Mouse (Mus musculus) midbrain, postnatal 0 days (tissue): ENCODE measurements around the gene Smarcad1. TPM values are rescaled to one million over a fixed set of nuclear protein-coding genes. Genes with fewer than 3 reads are reported as not detected.

Experiments used
- ATAC-seq: fragments of 200-750 bp; cut with Nextera tagmentation; 2 replicates; pipeline ENCODE4 v1.8.0; 2017; ENCODE audit warnings: moderate number of reproducible peaks, mild to moderate bottlenecking, moderate TSS enrichment, moderate library complexity; ENCODE audit not compliant: low FRiP score
- DNase-seq: peaks from one replicate; pipeline ENCODE4 v3.0.0-alpha.2; 2015; ENCODE audit warnings: low spot score
- H3K27ac ChIP-seq: fragments of 300-500 bp; sonication (generic); 2 replicates; pipeline ENCODE4 v1.5.1; 2014; ENCODE audit warnings: low read depth, mild to moderate bottlenecking, low read length, mixed read lengths
- H3K27me3 ChIP-seq: fragments of 300-500 bp; sonication (generic); 2 replicates; pipeline ENCODE4 v1.6.1; 2014; ENCODE audit warnings: low read length, control low read depth, mixed read lengths; ENCODE audit not compliant: insufficient read depth
- H3K36me3 ChIP-seq: fragments of 300-500 bp; sonication (generic); 2 replicates; pipeline ENCODE4 v1.6.1; 2014; ENCODE audit warnings: low read length, control low read depth, mixed read lengths; ENCODE audit not compliant: insufficient read depth
- H3K4me1 ChIP-seq: fragments of 300-500 bp; sonication (generic); 2 replicates; pipeline ENCODE4 v1.6.1; 2014; ENCODE audit warnings: mild to moderate bottlenecking, control low read depth, antibody characterized with exemption, low read length, mixed read lengths; ENCODE audit not compliant: insufficient read depth
- H3K4me2 ChIP-seq: fragments of 300-500 bp; sonication (generic); 2 replicates; pipeline ENCODE4 v1.6.1; 2014; ENCODE audit warnings: low read depth, mild to moderate bottlenecking, low read length, mixed read lengths; ENCODE audit not compliant: poor library complexity, severe bottlenecking
- H3K4me3 ChIP-seq: fragments of 300-500 bp; sonication (generic); 2 replicates; pipeline ENCODE4 v1.5.1; 2014; ENCODE audit warnings: low read depth, mild to moderate bottlenecking, low read length, moderate library complexity
- H3K9ac ChIP-seq: fragments of 300-500 bp; sonication (generic); replicated peaks from 2 replicates; pipeline ENCODE4 v1.6.1; 2014; ENCODE audit warnings: mild to moderate bottlenecking, low read length, moderate library complexity, mixed read lengths; ENCODE audit not compliant: poor library complexity, severe bottlenecking
- H3K9me3 ChIP-seq: fragments of 300-500 bp; sonication (generic); 2 replicates; pipeline ENCODE4 v1.6.1; 2016; ENCODE audit warnings: low read length, control low read depth
- CTCF ChIP-seq: IDR thresholded peaks from 2 replicates; pipeline ENCODE4 v1.5.1; 2016; ENCODE audit warnings: antibody characterized with exemption, mild to moderate bottlenecking
- WGBS: fragments of 180-500 bp; shearing (Covaris S2); extraction: QIAGEN DNeasy Blood & Tissue Kit; methylation state at CpG from one replicate; pipeline ENCODE4 v1.1.7; 2014; 5-methylcytosine and 5-hydroxymethylcytosine counted together
- polyA plus RNA-seq: library from polyadenylated mRNA; unstranded; fragments of >200 nt; fragmentation: Nextera tagmentation; extraction: Ambion mirVana; gene quantifications from 2 replicates; pipeline ENCODE4 v1.2.1, GENCODE M21; 2015
- total RNA-seq: library from RNA; depleted of rRNA; stranded (reverse); fragments of >200 nt; gene quantifications from 2 replicates; pipeline ENCODE4 v1.2.3, GENCODE M21; 2014

Gene Smarcad1
- total and polyA plus RNA-seq, 2 experiments from 2014 or later = 39.2 to 47.8 TPM

GRCm38 (mm10) chr6:65024668-65025067 is 17.7 kb upstream of the Smarcad1 start:
- H3K36me3 ChIP-seq = no peaks in the 10 kb centered on the region
- DNase-seq = no peak
- no peaks in the 10 kb centered on the region for H3K9me3 ChIP-seq
- no peak overlapping the region for H3K9ac ChIP-seq
- no peak for ATAC-seq
- no peaks in the 10 kb centered on the region for H3K4me1 ChIP-seq
- no peak overlapping the region for H3K4me3 ChIP-seq
- no peak for TF ChIP-seq CTCF
- 47% methylated on average over 2 of the region's 2 CpGs for WGBS
- no peak overlapping the region for H3K27ac ChIP-seq
- no peaks in the 10 kb centered on the region for H3K27me3 ChIP-seq
- H3K4me2 ChIP-seq = no peak overlapping the region

GRCm38 (mm10) chr6:65025130-65025529 is 17.3 kb upstream of the Smarcad1 start:
- no peak overlapping the region for H3K27ac ChIP-seq
- 98% methylated on average over 4 of the region's 4 CpGs for WGBS

GRCm38 (mm10) chr6:65034661-65035060 is 7.7 kb upstream of the Smarcad1 start:
- no peak for DNase-seq
- H3K4me2 ChIP-seq = no peak overlapping the region
- no peak overlapping the region for H3K9ac ChIP-seq
- no peaks in the 10 kb centered on the region for H3K27me3 ChIP-seq
- no peak for ATAC-seq
- no peaks in the 10 kb centered on the region for H3K36me3 ChIP-seq
- no peaks in the 10 kb centered on the region for H3K9me3 ChIP-seq
- TF ChIP-seq CTCF = no peak
- H3K4me3 ChIP-seq = no peak overlapping the region
- WGBS = 91% methylated on average over 2 of the region's 2 CpGs
- H3K4me1 ChIP-seq = no peaks in the 10 kb centered on the region
- H3K27ac ChIP-seq = no peak overlapping the region

More at GRCm38 (mm10) chr6:65025130-65025529, 17.3 kb upstream of the Smarcad1 start:
- no peak overlapping the region for H3K4me2 ChIP-seq
- no peaks in the 10 kb centered on the region for H3K9me3 ChIP-seq
- no peaks in the 10 kb centered on the region for H3K36me3 ChIP-seq
- no peak for TF ChIP-seq CTCF
- H3K27me3 ChIP-seq = no peaks in the 10 kb centered on the region
- DNase-seq = no peak
- ATAC-seq = no peak
- H3K9ac ChIP-seq = no peak overlapping the region
- H3K4me1 ChIP-seq = no peaks in the 10 kb centered on the region
- no peak overlapping the region for H3K4me3 ChIP-seq

- no peak overlapping the region for H3K27ac ChIP-seq
- no peaks in the 10 kb centered on the region for H3K36me3 ChIP-seq
- H3K4me3 ChIP-seq = no peak overlapping the region
- H3K4me1 ChIP-seq = no peaks in the 10 kb centered on the region
- H3K9me3 ChIP-seq = no peaks in the 10 kb centered on the region
- ATAC-seq = no peak
- no peak overlapping the region for H3K9ac ChIP-seq
- H3K27me3 ChIP-seq = no peaks in the 10 kb centered on the region
- TF ChIP-seq CTCF = no peak
- no peak for DNase-seq
- WGBS = 81% methylated on average over 2 of the region's 2 CpGs
- H3K4me2 ChIP-seq = no peak overlapping the region
Observed at GRCm38 (mm10) chr6:65035469-65035868, 6.9 kb upstream of the Smarcad1 start.

GRCm38 (mm10) chr6:65041932-65042331 is 451 bp upstream of the Smarcad1 start:
- no peak for TF ChIP-seq CTCF
- ATAC-seq (peak; percentile 32; the same call in 1 of the 2 replicates), DNase-seq (peak; percentile 31)
- Histone ChIP-seq H3K27ac (peak overlapping the region; percentile 97), H3K9me3 (no peaks in the 10 kb centered on the region), H3K4me2 (peak overlapping the region; percentile 57), H3K9ac (0 out of 2 replicates have a peak overlapping the region, but pooled peaks have one; percentile 97), H3K36me3 (peaks cover 15% of the 10 kb centered on the region), H3K4me3 (peak overlapping the region; percentile 77), H3K27me3 (no peaks in the 10 kb centered on the region), H3K4me1 (no peaks in the 10 kb centered on the region; the same call in 1 of the 2 replicates)
- 31% methylated on average over 10 of the region's 10 CpGs for WGBS

- WGBS = 5% methylated on average over 7 of the region's 7 CpGs
- H3K4me2 ChIP-seq = peak overlapping the region; percentile 57
- H3K36me3 ChIP-seq = peaks cover 17% of the 10 kb centered on the region
- H3K4me1 ChIP-seq = no peaks in the 10 kb centered on the region; the same call in 1 of the 2 replicates
- H3K9me3 ChIP-seq = no peaks in the 10 kb centered on the region
- H3K4me3 ChIP-seq = peak overlapping the region; percentile 77
- ATAC-seq (0 out of 2 replicates have a peak, but pooled peaks have one; percentile 1), DNase-seq (no peak)
- TF ChIP-seq CTCF = no peak
- peak overlapping the region; percentile 97 for H3K27ac ChIP-seq
- peak overlapping the region; percentile 97 for H3K9ac ChIP-seq
- H3K27me3 ChIP-seq = no peaks in the 10 kb centered on the region
Observed at GRCm38 (mm10) chr6:65043241-65043640, 858 bp downstream of the Smarcad1 start.
